ENCODE assay signal across 7 mouse cellular contexts in the genomic region with DNA sequence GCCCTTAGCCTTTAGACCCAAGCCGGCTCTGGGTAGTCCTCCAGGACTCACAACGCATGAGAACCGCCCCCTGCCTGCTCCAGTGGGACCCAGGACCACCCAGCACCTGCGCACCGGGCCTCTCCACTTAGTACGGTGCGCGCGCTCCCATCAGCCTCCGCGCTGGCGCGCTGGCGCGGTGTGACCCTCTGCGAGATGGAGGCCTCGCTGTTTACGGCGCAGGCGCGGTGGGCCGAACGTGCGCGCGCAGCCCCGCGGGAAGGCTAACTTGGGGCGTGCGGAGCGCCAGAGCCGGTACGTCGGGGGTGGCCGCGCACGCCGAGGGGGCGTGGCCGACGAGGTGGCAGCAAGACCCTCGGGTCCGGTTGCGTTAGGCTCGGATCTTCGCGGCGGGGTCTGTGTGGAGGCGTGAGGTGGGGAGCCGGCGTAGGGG. TPM values are rescaled to one million over a fixed set of nuclear protein-coding genes. Genes with fewer than 3 reads are reported as not detected.
DNase-seq lines count a peak whose midpoint lies in the region; ATAC-seq lines count a peak whose summit lies in the region.

A gene (plus strand): TSS at position 156 of the 433 bp plus-strand sequence.
A gene (plus strand): TSS at position 344 of the 433 bp plus-strand sequence.

- H3K27ac ChIP-seq in intestine, embryonic 16.5 days (ENCODE audit: low read length), result peak within 1 kb of the TSS; percentile 79
- peak within 1 kb of the TSS; percentile 88 for H3K27ac ChIP-seq in midbrain, embryonic 11.5 days (ENCODE audit: low read depth, low read length)

- H3K4me2 ChIP-seq in intestine, embryonic 16.5 days (ENCODE audit: low read depth, low read length), result peak within 1 kb of the TSS; percentile 71
- H3K4me2 ChIP-seq in midbrain, embryonic 11.5 days, result peak within 1 kb of the TSS; percentile 96

- H3K4me3 ChIP-seq in intestine, embryonic 16.5 days (ENCODE audit: low read length), result peak within 1 kb of the TSS; percentile 94
- H3K4me3 ChIP-seq in midbrain, embryonic 11.5 days (ENCODE audit: low read depth, low read length), result peak within 1 kb of the TSS; percentile 67

- intact Hi-C loops in left cerebral cortex, postnatal 36 days (cut with DNase I), result loop anchor here (5.0 kb wide), 1 partner anchor 124 kb away; a partner anchor contains a TSS

- H3K9me3 ChIP-seq in intestine, embryonic 16.5 days (ENCODE audit: control insufficient read depth, low read length), result no peaks in the 10 kb centered on the region
- H3K9me3 ChIP-seq in midbrain, embryonic 11.5 days (ENCODE audit: control insufficient read depth, low read length), result no peaks in the 10 kb centered on the region

- H3K36me3 ChIP-seq in intestine, embryonic 16.5 days (ENCODE audit: control insufficient read depth, insufficient read depth, low read length), result 0 out of 2 replicates have a peak, but pooled peaks cover 2% of the 10 kb centered on the region
- peaks cover 3% of the 10 kb centered on the region; the same call in 1 of the 2 replicates for H3K36me3 ChIP-seq in midbrain, embryonic 11.5 days (ENCODE audit: control insufficient read depth, insufficient read depth, low read length)

- peak; percentile 97 for DNase-seq in adrenal gland, adult 2 months
- DNase-seq in embryo, embryonic 11.5 days (ENCODE audit: low read depth, low spot score), result peak; percentile 97
- DNase-seq in gastrocnemius, postnatal 4 days (ENCODE audit: low spot score in 2 of 2), result peak; percentile 95 to 96
- peak; percentile 93 to 95 for DNase-seq in left cerebral cortex, postnatal 36 days (ENCODE audit: low spot score in 2 of 2)
- DNase-seq in midbrain, embryonic 11.5 days (ENCODE audit: low spot score, missing footprints), result peak; percentile 100
- DNase-seq in skeletal muscle tissue, adult 2 months (ENCODE audit: low read depth, low spot score), result peak; percentile 92

- H3K27me3 ChIP-seq in intestine, embryonic 16.5 days (replicated peaks; ENCODE audit: control insufficient read depth, insufficient read depth, low read length), result no peaks in the 10 kb centered on the region
- no peaks in the 10 kb centered on the region for H3K27me3 ChIP-seq in midbrain, embryonic 11.5 days (ENCODE audit: control insufficient read depth, insufficient read depth, low read length)

- 1% methylated on average over 51 of the region's 51 CpGs for WGBS in intestine, embryonic 16.5 days
- WGBS in midbrain, embryonic 11.5 days, result under 1% methylated on average over 51 of the region's 51 CpGs

- H3K4me1 ChIP-seq in intestine, embryonic 16.5 days (ENCODE audit: control insufficient read depth, insufficient read depth, low read length), result peaks cover 14% of the 10 kb centered on the region
- H3K4me1 ChIP-seq in midbrain, embryonic 11.5 days (ENCODE audit: control insufficient read depth, insufficient read depth, low read length), result peaks cover 16% of the 10 kb centered on the region

- H3K9ac ChIP-seq in intestine, embryonic 16.5 days (ENCODE audit: low read depth, low read length), result peak within 1 kb of the TSS; percentile 87
- H3K9ac ChIP-seq in midbrain, embryonic 11.5 days (ENCODE audit: low read length), result peak within 1 kb of the TSS; percentile 88

- peak; percentile 98 for ATAC-seq in intestine, embryonic 16.5 days
- peak; percentile 98 for ATAC-seq in midbrain, embryonic 11.5 days (ENCODE audit: low FRiP score)

RNA-seq across cellular contexts. Expression of the first gene that starts in this region (rescaled TPM):
- 1 to 10 TPM; 4.4 to 7.8 TPM for total RNA-seq in adrenal gland, adult 2 months (2021)
- polyA plus RNA-seq in adrenal gland, adult 2 months (2012; rRNA removed), result 10.5 and 15.5 TPM in 2 replicates
- total RNA-seq in gastrocnemius, postnatal 4 days (2021), result 1 to 10 TPM; 4.5 to 6.0 TPM
- 13.3 and 14.4 TPM in 2 replicates for polyA plus RNA-seq in intestine, embryonic 16.5 days (2015; fragmentation: Nextera tagmentation; extraction: Ambion mirVana)
- total RNA-seq in left cerebral cortex, postnatal 36 days (2021), result 1 to 10 TPM; 5.0 to 9.0 TPM
- 10.3 and 12.9 TPM in 2 replicates for polyA plus RNA-seq in midbrain, embryonic 11.5 days (2014; fragmentation: Nextera tagmentation; extraction: Ambion mirVana)

RNA-seq across cellular contexts. Expression of the second gene that starts in this region (rescaled TPM):
- 1 to 10 TPM; 4.4 to 5.8 TPM for total RNA-seq in adrenal gland, adult 2 months (2021)
- 6.4 and 8.3 TPM in 2 replicates for polyA plus RNA-seq in adrenal gland, adult 2 months (2012; rRNA removed)
- 1 to 10 TPM; 6.7 to 6.8 TPM for total RNA-seq in gastrocnemius, postnatal 4 days (2021)
- 2.0 and 2.4 TPM in 2 replicates for polyA plus RNA-seq in intestine, embryonic 16.5 days (2015; fragmentation: Nextera tagmentation; extraction: Ambion mirVana)
- total RNA-seq in left cerebral cortex, postnatal 36 days (2021), result 1 to 10 TPM; 5.0 to 7.5 TPM
- polyA plus RNA-seq in midbrain, embryonic 11.5 days (2014; fragmentation: Nextera tagmentation; extraction: Ambion mirVana), result 2.0 and 2.1 TPM in 2 replicates

Comparison
In these comparisons a context has a peak if more than half of its experiments do, and no peak if none do; other contexts are left out.
1. Peak in every context shown above with its lines: DNase-seq, ATAC-seq, H3K4me3 ChIP-seq and H3K27ac ChIP-seq.